Mouse (Mus musculus) erythroblast, embryonic 14.5 days (primary cell): ENCODE data around the gene Znhit1. TPM values are rescaled to one million over a fixed set of nuclear protein-coding genes. Genes with fewer than 3 reads are reported as not detected.
A peak's percentile ranks its signal among the peaks of the same experiment; 100 is the strongest.

ENCODE experiments used
- H3K27me3 ChIP-seq: 2 replicates; pipeline ENCODE4 v1.6.1; 2012; ENCODE audit warnings: inconsistent platforms; ENCODE audit not compliant: control insufficient read depth
- H3K36me3 ChIP-seq: 2 replicates; pipeline ENCODE4 v1.6.1; 2012; ENCODE audit warnings: mild to moderate bottlenecking, inconsistent platforms; ENCODE audit not compliant: control insufficient read depth
- H3K4me1 ChIP-seq: 2 replicates; pipeline ENCODE4 v1.6.1; 2012; ENCODE audit warnings: inconsistent platforms; ENCODE audit not compliant: control insufficient read depth
- H3K4me3 ChIP-seq: replicated peaks from 2 replicates; pipeline ENCODE3; 2012; ENCODE audit warnings: moderate library complexity, mild to moderate bottlenecking, inconsistent platforms
- H3K9me3 ChIP-seq: 2 replicates; pipeline ENCODE4 v1.6.1; 2012; ENCODE audit warnings: low read length, inconsistent platforms, mixed read lengths; ENCODE audit not compliant: control insufficient read depth
- GATA1 ChIP-seq: IDR thresholded peaks from 2 replicates; pipeline ENCODE4 v1.6.1; 2012; ENCODE audit warnings: low read length, inconsistent platforms, mixed read lengths
- TAL1 ChIP-seq: IDR thresholded peaks from 3 replicates; pipeline ENCODE4 v1.6.1; 2012; ENCODE audit warnings: low read length, inconsistent platforms, mixed read lengths
- polyA plus RNA-seq: library from polyadenylated mRNA; stranded (reverse); fragments of >175 nt; gene quantifications from 2 replicates; pipeline ENCODE4 v1.2.3, GENCODE M21; 2012

Gene Znhit1
- polyA plus RNA-seq, 1 experiment: 55.9 TPM

DNA sequence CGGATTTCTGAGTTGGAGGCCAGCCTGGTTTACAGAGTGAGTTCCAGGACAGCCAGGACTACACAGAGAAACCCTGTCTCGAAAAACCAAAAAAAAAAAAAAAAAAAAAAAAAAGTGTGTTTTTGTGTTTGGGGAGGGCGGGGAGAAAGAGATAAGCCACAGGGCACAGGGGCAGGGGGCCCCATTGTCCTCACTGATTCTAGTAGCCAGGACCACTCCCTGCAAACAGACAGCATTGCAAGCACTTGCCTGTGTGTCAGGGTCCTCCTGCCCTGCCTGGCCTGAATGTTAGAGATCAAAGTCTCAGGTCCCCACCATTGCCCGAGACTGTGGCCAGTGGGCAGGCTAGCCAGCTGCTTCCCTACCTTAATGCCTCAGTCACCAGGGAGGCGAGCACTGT is 11.6 kb upstream of the Znhit1 start:
- Histone ChIP-seq H3K27me3 (no peaks in the 10 kb centered on the region), H3K4me3 (no peak overlapping the region), H3K4me1 (peaks cover 18% of the 10 kb centered on the region), H3K9me3 (no peaks in the 10 kb centered on the region), H3K36me3 (peaks cover 16% of the 10 kb centered on the region)
- TF ChIP-seq TAL1 (no peak), GATA1 (no peak)

DNA sequence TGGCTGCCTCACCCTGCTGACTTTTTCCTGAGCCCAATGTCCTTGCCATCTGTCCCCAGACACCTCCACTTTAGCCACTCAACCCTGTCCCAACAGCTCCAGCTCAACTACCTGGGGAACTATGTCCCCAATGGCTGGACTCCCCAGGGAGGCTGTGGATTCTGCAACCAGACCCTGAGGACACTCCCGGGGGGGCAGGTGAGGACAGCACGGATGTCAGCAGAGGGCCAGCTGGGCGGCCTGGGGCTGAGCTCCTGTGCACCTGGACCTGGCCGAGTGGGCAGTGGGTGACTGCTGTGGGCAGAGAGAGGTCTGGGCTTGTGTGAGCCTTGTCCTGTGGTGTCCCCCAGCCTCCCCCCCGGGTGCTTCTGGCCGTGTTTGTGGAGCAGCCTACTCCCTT is 2.0 kb upstream of the Znhit1 start:
- TF ChIP-seq GATA1 (no peak), TAL1 (no peak)
- peaks cover 38% of the 10 kb centered on the region for H3K4me1 ChIP-seq
- H3K9me3 ChIP-seq: no peaks in the 10 kb centered on the region
- no peak overlapping the region for H3K4me3 ChIP-seq
- H3K36me3 ChIP-seq: peaks cover 62% of the 10 kb centered on the region
- no peaks in the 10 kb centered on the region for H3K27me3 ChIP-seq

DNA sequence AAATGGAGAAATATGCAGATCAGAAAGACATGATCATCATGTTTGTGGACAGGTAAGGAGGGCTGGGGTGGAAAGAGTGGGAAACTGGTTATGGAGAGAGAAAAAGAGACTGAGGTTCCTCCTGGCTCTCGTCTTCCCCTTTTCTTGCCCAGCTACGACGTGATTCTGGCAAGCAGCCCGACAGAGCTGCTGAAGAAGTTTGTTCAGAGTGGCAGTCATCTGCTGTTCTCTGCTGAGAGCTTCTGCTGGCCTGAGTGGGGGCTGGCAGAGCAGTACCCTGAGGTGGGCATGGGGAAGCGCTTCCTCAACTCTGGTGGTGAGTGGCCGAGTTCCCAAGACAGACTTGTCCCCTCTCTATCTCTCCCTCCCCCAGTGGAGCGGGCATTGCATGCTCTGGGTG is 599 bp upstream of the Znhit1 start:
- peaks cover 61% of the 10 kb centered on the region for H3K36me3 ChIP-seq
- no peak for TF ChIP-seq GATA1
- TF ChIP-seq TAL1: no peak
- H3K4me3 ChIP-seq: peak overlapping the region; percentile 72
- peaks cover 41% of the 10 kb centered on the region for H3K4me1 ChIP-seq
- no peaks in the 10 kb centered on the region for H3K9me3 ChIP-seq
- H3K27me3 ChIP-seq: no peaks in the 10 kb centered on the region

DNA sequence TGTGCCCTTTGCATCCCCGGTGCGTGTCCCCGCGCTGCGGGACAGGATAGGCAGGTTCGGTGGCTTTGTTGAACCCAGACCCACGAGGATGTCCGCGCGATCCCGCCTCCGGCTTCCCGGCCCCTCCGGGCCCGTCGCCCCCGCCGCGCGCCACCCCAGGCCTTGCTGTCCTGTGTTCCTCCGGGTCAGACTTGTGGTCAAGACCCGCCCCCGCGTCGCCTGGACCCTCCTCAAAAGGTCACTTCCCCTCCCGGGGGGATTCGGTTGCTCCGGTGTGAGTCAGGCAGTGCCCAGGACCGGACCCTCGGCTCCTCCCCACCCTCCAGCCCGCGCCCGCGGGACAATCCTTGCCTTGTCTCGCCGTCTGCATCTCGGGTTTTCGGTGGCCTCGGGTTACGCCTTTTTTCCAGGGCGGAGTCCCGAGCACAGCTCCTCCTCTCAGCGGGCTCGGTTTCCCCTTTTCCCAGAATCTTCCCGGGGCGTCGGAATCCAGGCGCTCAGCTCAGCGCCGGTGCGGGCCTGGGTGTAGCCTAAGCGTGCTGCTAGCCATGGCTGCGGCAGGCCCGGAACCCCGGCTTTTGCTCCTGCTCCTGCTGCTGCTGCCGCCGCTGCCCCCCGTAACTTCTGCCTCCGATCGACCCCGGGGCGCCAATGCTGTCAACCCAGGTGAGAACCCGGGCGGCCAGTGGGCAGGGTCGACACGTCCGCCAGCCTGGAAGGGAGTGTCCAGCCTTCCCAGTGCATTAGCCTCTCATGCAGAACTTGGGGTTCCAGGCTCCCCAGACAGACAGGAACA is 485 bp downstream of the Znhit1 start:
- no peaks in the 10 kb centered on the region for H3K27me3 ChIP-seq
- TF ChIP-seq GATA1: no peak
- peak overlapping the region; percentile 72 for H3K4me3 ChIP-seq
- no peaks in the 10 kb centered on the region for H3K9me3 ChIP-seq
- H3K36me3 ChIP-seq: peaks cover 56% of the 10 kb centered on the region
- peaks cover 42% of the 10 kb centered on the region for H3K4me1 ChIP-seq

DNA sequence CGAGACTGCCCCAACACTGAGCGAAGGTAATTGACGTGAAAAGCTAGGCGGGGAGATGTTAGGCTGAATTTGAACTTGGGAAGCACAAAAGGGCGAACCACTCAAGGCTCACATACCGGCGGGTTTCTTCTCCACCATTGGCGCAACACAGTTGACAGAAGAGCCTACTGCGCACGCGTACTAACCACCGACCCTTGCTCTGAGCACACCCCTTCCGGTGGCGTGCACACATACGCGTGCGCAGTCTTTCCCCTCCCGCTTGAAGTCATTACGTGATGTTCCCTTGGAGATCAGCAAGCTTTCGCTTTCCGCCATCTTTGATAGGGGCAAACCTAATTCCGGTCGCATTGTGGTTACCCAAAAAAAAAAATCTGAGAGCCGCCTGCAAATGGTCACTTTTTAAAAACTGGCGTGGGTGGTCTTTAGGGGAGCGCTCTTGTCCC is 1.1 kb downstream of the Znhit1 start, which contains the start of gene Plod3:
Plod3 (plus strand) TSS at position 325 of the 443 bp plus-strand sequence.
- TF ChIP-seq TAL1 (no peak), GATA1 (no peak)
- H3K27me3 ChIP-seq: no peaks in the 10 kb centered on the region
- peaks cover 42% of the 10 kb centered on the region for H3K4me1 ChIP-seq
- H3K4me3 ChIP-seq: peak within 1 kb of the TSS; percentile 72
- peaks cover 56% of the 10 kb centered on the region for H3K36me3 ChIP-seq
- H3K9me3 ChIP-seq: no peaks in the 10 kb centered on the region

DNA sequence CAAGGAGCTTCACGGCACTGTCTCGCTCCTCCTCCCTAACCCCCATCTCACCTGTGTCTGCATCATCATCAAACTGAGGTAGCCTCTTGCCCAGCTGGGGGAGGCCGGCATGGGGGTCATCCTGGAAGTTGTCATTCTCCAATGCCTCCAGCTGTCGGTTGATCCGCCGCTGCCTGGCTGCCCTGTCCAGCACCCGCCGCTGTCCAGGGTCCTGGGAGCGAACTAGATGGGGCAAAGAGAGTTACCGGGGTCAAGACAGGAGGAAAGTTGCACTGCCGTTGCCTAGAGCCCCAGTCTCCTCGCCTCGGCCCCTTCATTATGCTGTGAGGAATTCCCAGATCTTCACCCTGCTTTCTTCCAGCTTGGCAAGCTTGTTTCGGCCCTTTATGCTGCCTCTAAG is 3.0 kb downstream of the Znhit1 start:
- Histone ChIP-seq H3K4me1 (peaks cover 40% of the 10 kb centered on the region), H3K27me3 (no peaks in the 10 kb centered on the region), H3K9me3 (no peaks in the 10 kb centered on the region), H3K36me3 (peaks cover 48% of the 10 kb centered on the region), H3K4me3 (no peak overlapping the region)
- TF ChIP-seq TAL1: no peak

DNA sequence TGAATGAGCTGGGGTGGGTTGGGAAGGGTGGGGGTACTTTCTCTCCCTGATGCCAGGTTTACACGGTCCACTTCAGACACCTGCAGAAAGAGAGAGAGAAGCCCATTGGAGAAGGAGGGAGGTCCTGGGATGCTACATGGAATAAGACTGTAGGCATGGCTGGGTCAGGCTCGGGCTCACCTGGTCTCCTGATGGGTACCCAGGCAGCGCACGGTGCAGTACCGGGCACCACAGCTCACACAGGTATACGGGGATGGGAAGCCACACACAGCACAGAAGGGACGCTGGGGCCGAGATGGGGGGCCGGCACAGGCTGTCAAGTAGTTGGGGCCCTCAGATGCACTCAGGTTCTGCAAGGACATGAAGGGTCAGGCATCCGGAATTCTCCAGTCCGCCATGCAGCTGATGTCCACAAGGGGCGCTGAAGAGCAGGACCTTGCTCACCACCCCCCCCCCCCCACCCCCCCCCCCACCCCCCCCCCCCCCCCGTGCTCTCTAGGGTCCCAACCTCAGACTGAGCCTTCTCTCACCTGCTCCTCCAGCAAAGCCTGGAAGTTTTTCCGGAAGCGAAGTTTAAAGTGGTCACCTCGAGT is 5.4 kb downstream of the Znhit1 start:
- no peak for TF ChIP-seq GATA1
- no peak for TF ChIP-seq TAL1
- Histone ChIP-seq H3K27me3 (no peaks in the 10 kb centered on the region), H3K4me1 (peaks cover 26% of the 10 kb centered on the region), H3K36me3 (peaks cover 37% of the 10 kb centered on the region), H3K4me3 (no peak overlapping the region), H3K9me3 (no peaks in the 10 kb centered on the region)

DNA sequence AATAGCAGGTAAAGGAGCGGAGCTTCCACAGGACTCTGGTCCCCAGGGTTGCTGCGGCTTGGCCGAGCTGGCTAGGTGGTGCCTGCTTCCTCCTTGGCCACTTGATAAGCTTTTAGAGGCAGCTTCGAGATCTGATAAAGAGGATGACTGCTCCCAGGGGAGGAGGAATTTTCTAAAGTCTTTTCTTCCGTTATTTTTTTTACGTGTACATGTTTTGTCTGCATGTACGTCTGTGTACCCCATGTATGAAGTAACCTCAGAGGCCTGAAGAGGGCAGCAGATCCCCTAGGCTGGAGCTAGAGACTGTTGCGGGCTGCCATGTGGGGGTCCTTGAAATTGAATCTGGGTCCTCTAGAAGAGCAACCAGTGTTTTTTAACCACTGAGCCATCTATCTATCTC is 6.8 kb downstream of the Znhit1 start:
- peaks cover 37% of the 10 kb centered on the region for H3K36me3 ChIP-seq
- TF ChIP-seq GATA1 (no peak), TAL1 (no peak)

DNA sequence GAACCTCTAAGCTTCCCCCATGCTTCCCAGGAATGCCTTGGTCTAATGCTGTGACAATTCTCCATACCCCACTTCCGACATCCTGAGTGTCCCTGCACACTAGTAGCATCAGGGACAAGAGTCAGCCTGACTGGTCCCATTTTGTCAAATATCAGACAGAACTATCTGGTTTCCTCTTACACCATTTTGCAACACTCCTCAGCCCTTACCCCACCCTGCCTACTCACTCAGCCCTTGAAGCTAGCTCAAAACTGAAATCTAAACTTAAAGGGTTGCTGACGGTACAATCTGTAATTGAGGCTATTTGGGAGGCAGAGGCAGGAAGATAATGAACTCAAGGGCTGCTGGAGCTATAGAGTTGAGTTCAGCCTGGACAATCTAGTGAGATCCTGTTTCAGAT is 8.1 kb downstream of the Znhit1 start:
- no peaks in the 10 kb centered on the region; the same call in 1 of the 2 replicates for H3K27me3 ChIP-seq

More for the DNA sequence above, 6.8 kb downstream of the Znhit1 start:
- Histone ChIP-seq H3K4me1 (peaks cover 16% of the 10 kb centered on the region), H3K4me3 (no peak overlapping the region), H3K9me3 (no peaks in the 10 kb centered on the region), H3K27me3 (no peaks in the 10 kb centered on the region)

More for the DNA sequence above, 8.1 kb downstream of the Znhit1 start:
- TF ChIP-seq GATA1 (no peak), TAL1 (no peak)
- no peak overlapping the region for H3K4me3 ChIP-seq
- peaks cover 4% of the 10 kb centered on the region for H3K4me1 ChIP-seq
- H3K9me3 ChIP-seq: no peaks in the 10 kb centered on the region
- peaks cover 34% of the 10 kb centered on the region for H3K36me3 ChIP-seq
